15 mouse cellular contexts compared by ENCODE assay signal in the genomic region with DNA sequence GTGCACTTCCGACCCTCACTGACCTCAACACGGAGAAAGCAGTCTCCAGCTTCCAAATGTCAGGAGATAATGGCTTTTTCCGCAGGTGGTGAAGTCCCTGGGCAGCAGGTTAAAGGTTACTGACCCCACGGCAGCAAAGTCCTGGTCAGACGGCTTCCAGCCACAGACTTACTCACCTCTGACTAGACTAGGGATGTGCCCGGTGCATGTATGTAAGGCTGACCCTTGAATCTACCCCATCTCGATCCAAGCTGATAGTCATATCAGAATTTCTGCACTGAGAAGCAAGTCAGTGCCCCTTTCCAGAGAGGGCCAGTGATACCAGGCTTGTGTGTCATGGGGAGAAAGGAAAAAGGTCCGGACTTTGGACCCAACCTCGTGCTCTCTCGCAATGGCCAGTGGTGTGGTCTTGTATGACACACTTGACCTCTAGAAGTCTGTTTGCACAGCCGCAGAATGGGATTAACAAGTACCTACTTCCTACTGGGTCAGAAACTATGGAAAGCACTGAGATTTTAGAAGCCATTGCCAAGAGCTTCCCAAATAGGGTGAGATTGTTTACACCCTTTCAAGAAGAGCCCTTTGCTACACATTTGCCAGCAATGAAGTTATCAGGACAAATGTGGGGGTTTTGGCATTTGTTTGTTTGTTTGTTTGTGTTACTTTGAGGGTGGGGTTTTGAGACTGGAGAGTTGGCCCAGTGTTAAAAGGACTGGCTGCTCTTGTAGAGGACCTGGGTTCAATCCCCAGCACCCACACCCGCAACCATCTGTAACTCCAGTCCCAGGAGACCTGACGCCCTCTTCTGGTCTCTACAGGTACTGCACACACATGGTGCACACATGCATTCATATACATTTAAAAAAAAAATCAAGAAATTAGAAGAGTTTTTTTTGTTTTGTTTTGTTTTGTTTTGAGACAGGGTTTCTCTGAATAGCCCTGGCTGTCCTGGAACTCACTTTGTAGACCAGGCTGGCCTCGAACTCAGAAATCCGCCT. TPM values are rescaled to one million over a fixed set of nuclear protein-coding genes. Genes with fewer than 3 reads are reported as not detected.
DNase-seq lines count a peak whose midpoint lies in the region; ATAC-seq and TF ChIP-seq lines count a peak whose summit lies in the region.
"Had no signal": no experiment of that assay in that cellular context is flagged by ENCODE, and none has a peak within 500 bp of the region (broad histone marks: within the 10 kb centered on the region; RNA-seq: fewer than 3 reads in every experiment).

No protein-coding gene starts in this region.

- no peaks in the 10 kb centered on the region for H3K9me3 ChIP-seq in liver, embryonic 16.5 days (replicated peaks; ENCODE audit: control insufficient read depth, low read length)
- H3K9me3 ChIP-seq in stomach, postnatal 0 days (ENCODE audit: control insufficient read depth, low read length): no peaks in the 10 kb centered on the region
- H3K9me3 ChIP-seq: forebrain, embryonic 15.5 days; heart, embryonic 13.5 days; hindbrain, embryonic 10.5 days had no signal

- H3K4me1 ChIP-seq in liver, embryonic 16.5 days (ENCODE audit: control insufficient read depth, low read depth, low read length): peaks cover 5% of the 10 kb centered on the region
- H3K4me1 ChIP-seq in stomach, postnatal 0 days (replicated peaks; ENCODE audit: control insufficient read depth, insufficient read depth): no peaks in the 10 kb centered on the region
- H3K4me1 ChIP-seq: forebrain, embryonic 15.5 days had no signal

- no peak overlapping the region for H3K4me3 ChIP-seq in liver, embryonic 16.5 days (ENCODE audit: low read depth, low read length)
- no peak overlapping the region for H3K4me3 ChIP-seq in stomach, postnatal 0 days (ENCODE audit: low read depth, low read length)
- H3K4me3 ChIP-seq: forebrain, embryonic 15.5 days; heart, embryonic 13.5 days; hindbrain, embryonic 10.5 days had no signal

- peak; percentile 8 for DNase-seq in CD4-positive, CD25-positive, alpha-beta regulatory T cell, adult 2 months (ENCODE audit: low read depth, low spot score)
- peak; percentile 71 to 76 for DNase-seq in lung, adult 18-20 months
- no peak for DNase-seq in lung, postnatal 14 days
- DNase-seq in stomach, postnatal 0 days (ENCODE audit: low spot score): peak; percentile 55
- no peak for DNase-seq in urinary bladder, adult 18-20 months (ENCODE audit: low spot score in 2 of 2)
- no peak for DNase-seq in right cerebral cortex, postnatal 25 days
- DNase-seq: adrenal gland, postnatal 36 days; gastrocnemius, postnatal 36 days; kidney, adult 8-10 months; thymus, postnatal 4 days had no signal

- no peaks in the 10 kb centered on the region for H3K36me3 ChIP-seq in liver, embryonic 16.5 days (ENCODE audit: control insufficient read depth, insufficient read depth)
- 0 out of 2 replicates have a peak, but pooled peaks cover 2% of the 10 kb centered on the region for H3K36me3 ChIP-seq in stomach, postnatal 0 days (ENCODE audit: control insufficient read depth, insufficient read depth, low read length)
- H3K36me3 ChIP-seq: forebrain, embryonic 15.5 days had no signal

- no peak for ATAC-seq in CD4-positive, CD25-positive, alpha-beta regulatory T cell, adult 4 months
- peak; percentile 61 for ATAC-seq in liver, embryonic 16.5 days (ENCODE audit: low read depth)
- peak; percentile 80 for ATAC-seq in stomach, postnatal 0 days (ENCODE audit: low FRiP score, low TSS enrichment)
- ATAC-seq: forebrain, embryonic 15.5 days had no signal

- 66% methylated on average over 15 of the region's 15 CpGs for WGBS in liver, embryonic 16.5 days (ENCODE audit: insufficient replicate concordance)
- 67% methylated on average over 15 of the region's 15 CpGs for WGBS in stomach, postnatal 0 days

- H3K4me2 ChIP-seq in liver, embryonic 16.5 days (ENCODE audit: low read depth, low read length): no peak overlapping the region
- no peak overlapping the region for H3K4me2 ChIP-seq in stomach, postnatal 0 days (replicated peaks; ENCODE audit: low read depth)
- H3K4me2 ChIP-seq: forebrain, embryonic 15.5 days; heart, embryonic 13.5 days had no signal

- TF ChIP-seq EP300 in stomach, postnatal 0 days (optimal IDR thresholded peaks at IDR 0.05): no peak

- TF ChIP-seq CTCF in stomach, postnatal 0 days (IDR thresholded peaks at IDR 0.05; ENCODE audit: low read depth): peak; percentile 50

- H3K27ac ChIP-seq in liver, embryonic 16.5 days (ENCODE audit: low read length): no peak overlapping the region; the same call in 1 of the 2 replicates
- H3K27ac ChIP-seq in stomach, postnatal 0 days (replicated peaks): 0 out of 2 replicates have a peak overlapping the region, but pooled peaks have one; percentile 24
- H3K27ac ChIP-seq: forebrain, embryonic 15.5 days; heart, embryonic 13.5 days; hindbrain, embryonic 10.5 days had no signal

- H3K9ac ChIP-seq in liver, embryonic 16.5 days (ENCODE audit: low read depth, low read length): no peak overlapping the region
- H3K9ac ChIP-seq in stomach, postnatal 0 days (ENCODE audit: low read length): no peak overlapping the region
- H3K9ac ChIP-seq: forebrain, embryonic 15.5 days; heart, embryonic 13.5 days had no signal

- no peaks in the 10 kb centered on the region for H3K27me3 ChIP-seq in liver, embryonic 16.5 days (ENCODE audit: control insufficient read depth, insufficient read depth, low read depth, low read length)
- H3K27me3 ChIP-seq in stomach, postnatal 0 days (ENCODE audit: control insufficient read depth, insufficient read depth, low read length): no peaks in the 10 kb centered on the region
- H3K27me3 ChIP-seq: forebrain, embryonic 15.5 days; heart, embryonic 13.5 days had no signal

RNA-seq across cellular contexts. Expression of gene Tcf7l1, which starts 10.0 kb away (rescaled TPM):
- polyA plus RNA-seq in CD4-positive, CD25-positive, alpha-beta regulatory T cell, adult 4 months (2017; shearing (Covaris generic)): 1 to 10 TPM; 2.0 to 2.3 TPM
- 4.9 and 5.3 TPM in 2 replicates for polyA plus RNA-seq in liver, embryonic 16.5 days (2015; fragmentation: Nextera tagmentation; extraction: Ambion mirVana)
- 11.1 and 12.2 TPM in 2 replicates for polyA plus RNA-seq in stomach, postnatal 0 days (2015; fragmentation: Nextera tagmentation; extraction: Ambion mirVana)

Comparison
In these comparisons a context has a peak if more than half of its experiments do, and no peak if none do; other contexts are left out.
1. DNase-seq: peak in CD4-positive, CD25-positive, alpha-beta regulatory T cell, adult 2 months (single experiment), lung, adult 18-20 months (2 of 2) and stomach, postnatal 0 days (single experiment); none in lung, postnatal 14 days (single experiment), urinary bladder, adult 18-20 months (0 of 2) and right cerebral cortex, postnatal 25 days (single experiment).